Mouse (Mus musculus) urinary bladder, postnatal 4 days (tissue): Measurements from ENCODE around the gene Vars.

Experiments used
- DNase-seq, 2 experiments: peaks; one replicate each; pipeline ENCODE4 v3.0.0; 2021 to 2022; ENCODE audit warnings: low spot score in 2 of 2

The Vars gene

GRCm38 (mm10) chr17:35048149-35048931 lies 47.6 kb downstream of the Vars start:
- DNase-seq = no peak

GRCm38 (mm10) chr17:35048932-35049440 lies 48.2 kb downstream of the Vars start:
- DNase-seq = no peak

- peak; percentile 74 to 79 for DNase-seq
Observed at GRCm38 (mm10) chr17:35049561-35050016, 48.8 kb downstream of the Vars start, which contains the start of gene Clic1. Gene Clic1 (plus strand): TSS chr17:35049966.

- DNase-seq = peak; percentile 75 to 80
Observed at GRCm38 (mm10) chr17:35050126-35050750, 49.5 kb downstream of the Vars start.

GRCm38 (mm10) chr17:35051156-35052086 lies 50.6 kb downstream of the Vars start:
- peak; percentile 68 to 69 for DNase-seq

GRCm38 (mm10) chr17:35052271-35052798 lies 51.5 kb downstream of the Vars start:
- DNase-seq = no peak

- no peak for DNase-seq
Observed at GRCm38 (mm10) chr17:35055691-35056495, 55.1 kb downstream of the Vars start.

- DNase-seq = no peak
Observed at GRCm38 (mm10) chr17:35057090-35057489, 56.3 kb downstream of the Vars start.

GRCm38 (mm10) chr17:35058316-35058715 lies 57.5 kb downstream of the Vars start:
- DNase-seq = no peak

GRCm38 (mm10) chr17:35058911-35059892 lies 58.4 kb downstream of the Vars start, which contains the start of gene Ddah2:
Gene Ddah2 (plus strand): TSS chr17:35059035.
- DNase-seq = peak; percentile 90 to 95

- DNase-seq = no peak
Observed at GRCm38 (mm10) chr17:35060071-35060470, 59.3 kb downstream of the Vars start.

GRCm38 (mm10) chr17:35060737-35061297 lies 60.0 kb downstream of the Vars start:
- no peak for DNase-seq

- DNase-seq = no peak
Observed at GRCm38 (mm10) chr17:35061299-35061698, 60.5 kb downstream of the Vars start.

GRCm38 (mm10) chr17:35063466-35063865 lies 62.7 kb downstream of the Vars start:
- DNase-seq = no peak

- no peak for DNase-seq
Observed at GRCm38 (mm10) chr17:35064378-35064877, 63.6 kb downstream of the Vars start.

- DNase-seq = peak in 1 of 2 experiments; percentile 65
Observed at GRCm38 (mm10) chr17:35064951-35065947, 64.5 kb downstream of the Vars start, which contains the start of gene Ly6g6c. Gene Ly6g6c (plus strand): TSS chr17:35065388.
